Mouse (Mus musculus) WW6 (cell line): ENCODE data around the gene Arrdc1.

Experiments
- DNase-seq: peaks from one replicate; pipeline ENCODE4 v3.0.0-alpha.2; 2013; ENCODE audit warnings: low read depth, low spot score

The Arrdc1 gene

DNA sequence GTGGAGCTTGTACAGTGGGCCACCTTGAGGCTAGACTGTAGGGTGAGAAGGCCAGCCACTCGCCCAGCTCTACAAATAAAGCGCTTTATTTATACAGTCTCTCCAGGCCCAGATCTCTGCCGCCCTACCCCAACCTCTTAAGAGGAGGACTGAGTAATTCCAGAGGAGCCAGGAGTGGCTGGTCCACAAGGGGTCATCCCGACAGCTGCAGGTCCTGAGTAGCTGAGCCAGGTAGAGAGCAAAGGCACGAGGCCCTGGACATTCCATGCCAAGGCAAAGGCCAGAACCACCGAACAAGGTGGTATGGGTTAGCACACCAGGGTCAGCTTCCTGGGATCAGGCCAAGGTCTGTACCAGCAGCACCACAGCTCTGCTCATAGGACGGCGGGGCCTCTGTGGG is 9.8 kb downstream of the Arrdc1 start:
- no peak for DNase-seq

DNA sequence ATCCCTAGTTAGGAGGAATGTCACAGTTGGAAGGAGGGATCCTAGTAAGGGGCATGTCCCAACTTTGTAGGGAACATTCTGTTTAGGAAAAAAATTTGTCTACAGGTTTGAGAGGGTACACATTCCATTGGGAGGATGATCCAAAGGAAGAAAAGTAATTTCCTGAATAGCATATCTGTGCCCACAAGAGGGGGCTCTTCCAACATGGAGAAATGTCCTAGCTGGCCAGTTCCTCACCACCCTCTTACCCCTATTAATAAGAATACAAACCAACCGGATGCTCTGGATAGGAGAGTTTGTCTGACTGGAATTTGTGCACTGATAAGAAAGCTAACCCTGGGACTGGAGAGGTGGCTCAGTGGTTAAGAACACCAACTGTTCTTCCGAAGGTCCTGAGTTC is 11.5 kb downstream of the Arrdc1 start:
- DNase-seq = no peak

DNA sequence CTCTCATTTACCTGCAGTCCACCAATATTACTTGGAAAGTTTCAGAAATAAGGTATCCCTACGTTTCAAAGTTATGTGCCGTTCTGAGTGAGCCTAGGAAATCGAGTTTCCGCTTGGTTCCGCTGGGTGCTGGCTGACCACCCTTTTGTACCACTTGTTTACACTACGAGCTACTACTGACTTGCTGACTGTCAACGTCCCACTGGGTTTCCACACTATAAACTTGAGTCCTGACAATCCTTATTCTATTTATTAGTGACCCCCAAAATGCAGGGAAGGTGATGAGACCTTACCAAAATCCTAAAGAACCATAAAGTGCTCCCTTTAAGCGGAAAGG is 15.2 kb downstream of the Arrdc1 start:
- DNase-seq = no peak

DNA sequence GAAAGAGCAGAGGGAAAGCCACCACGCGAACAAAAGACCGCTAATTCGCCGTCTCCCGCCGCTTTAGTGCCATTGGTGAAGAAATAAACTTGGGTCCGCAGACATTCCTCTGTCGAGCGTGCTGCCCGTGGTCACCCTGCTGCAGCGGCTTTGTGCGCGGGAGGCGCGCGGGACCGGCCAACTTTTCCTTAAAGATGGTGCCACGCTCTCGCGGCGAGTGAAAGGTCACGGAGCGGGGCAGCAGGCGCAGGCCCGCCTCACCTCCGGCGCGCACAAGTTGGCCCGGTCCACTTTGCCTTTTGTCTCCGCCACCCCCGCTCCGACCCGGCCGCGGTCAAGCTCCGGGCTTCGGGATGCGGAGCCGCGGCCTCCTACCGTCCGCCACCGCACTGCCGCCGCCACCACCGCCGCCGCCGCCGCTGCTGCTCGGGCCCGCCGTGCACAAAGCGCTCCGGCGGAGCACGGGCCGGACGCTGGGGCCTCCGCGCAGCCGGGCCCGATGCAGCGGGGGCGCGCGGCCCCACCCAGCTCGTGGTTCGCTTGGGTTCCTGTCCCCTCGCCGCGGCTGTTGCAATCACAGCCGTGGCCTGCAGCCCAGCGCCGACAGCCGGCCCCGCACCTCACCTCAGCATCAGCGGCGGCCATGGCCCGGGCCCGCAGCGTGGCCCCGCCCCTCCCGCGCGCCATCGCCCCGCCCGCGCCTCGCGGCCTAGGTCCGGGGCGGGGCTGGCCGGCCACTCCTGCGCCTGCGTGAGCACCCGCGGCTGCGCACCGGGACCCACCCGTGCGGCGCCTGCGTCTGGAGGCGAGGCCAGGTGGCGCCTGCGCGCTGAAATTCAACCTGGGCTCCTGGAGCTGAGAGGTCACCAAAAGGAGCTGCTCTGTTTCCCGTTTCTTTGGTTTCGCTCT is 15.9 kb downstream of the Arrdc1 start, which contains the start of gene Ehmt1:
Gene Ehmt1 (minus strand): TSS at position 685 of the 909 bp plus-strand sequence.
- peak; percentile 73 for DNase-seq

DNA sequence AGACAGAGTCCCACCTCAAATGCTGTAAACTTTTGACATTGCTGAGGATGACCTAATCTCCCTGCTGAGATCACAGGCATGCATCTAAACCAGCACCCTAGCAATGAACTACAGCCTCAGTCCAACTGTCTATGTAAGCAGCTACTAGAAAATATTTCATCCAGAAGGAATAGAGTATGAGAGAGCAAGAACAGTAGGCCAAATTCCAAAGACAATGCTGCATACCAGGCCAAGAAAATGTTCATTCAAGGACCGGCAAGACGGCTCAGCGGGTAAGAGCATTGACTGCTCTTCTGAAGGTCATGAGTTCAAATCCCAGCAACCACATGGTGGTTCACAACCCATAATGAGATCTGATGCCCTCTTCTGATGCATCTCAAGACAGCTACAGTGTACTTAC is 20.3 kb downstream of the Arrdc1 start:
- DNase-seq = no peak

DNA sequence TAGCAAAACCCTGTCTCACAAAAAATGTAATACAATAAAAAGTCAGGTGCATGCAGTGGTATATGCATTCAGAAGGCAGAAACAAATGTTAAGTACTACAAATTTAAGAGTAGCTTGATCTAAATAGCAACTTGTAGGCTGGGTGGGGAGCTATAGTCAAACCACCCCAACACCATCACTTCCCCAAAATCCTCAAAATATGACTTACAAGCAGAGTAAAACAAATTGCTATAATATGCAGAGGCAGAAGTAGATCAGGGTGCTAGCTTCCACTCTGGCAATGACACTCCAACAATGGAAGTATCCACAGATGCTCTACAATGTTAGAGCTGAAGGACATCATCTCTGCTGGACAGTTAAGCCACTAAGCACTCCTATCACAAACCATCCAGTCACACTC is 22.5 kb downstream of the Arrdc1 start:
- DNase-seq = no peak

DNA sequence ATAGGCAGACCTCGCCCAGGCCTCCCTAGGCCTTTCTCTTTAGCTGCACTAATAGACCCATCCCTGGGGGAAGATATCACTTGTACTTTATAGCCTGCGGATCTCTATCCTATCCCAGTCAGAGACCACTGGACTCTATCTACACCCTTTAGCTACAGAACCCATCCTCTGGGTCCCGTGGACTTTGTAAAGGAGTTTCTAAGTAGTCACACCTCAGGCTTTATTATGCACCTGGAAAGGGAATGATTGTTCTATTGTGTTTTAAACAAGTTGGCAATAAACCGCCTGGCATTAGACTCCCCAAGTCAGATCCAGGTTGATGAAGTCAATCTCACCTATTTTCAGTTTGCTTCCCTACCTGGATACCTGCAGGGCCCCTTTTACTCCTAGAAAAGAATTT is 22.9 kb downstream of the Arrdc1 start:
- DNase-seq = no peak

DNA sequence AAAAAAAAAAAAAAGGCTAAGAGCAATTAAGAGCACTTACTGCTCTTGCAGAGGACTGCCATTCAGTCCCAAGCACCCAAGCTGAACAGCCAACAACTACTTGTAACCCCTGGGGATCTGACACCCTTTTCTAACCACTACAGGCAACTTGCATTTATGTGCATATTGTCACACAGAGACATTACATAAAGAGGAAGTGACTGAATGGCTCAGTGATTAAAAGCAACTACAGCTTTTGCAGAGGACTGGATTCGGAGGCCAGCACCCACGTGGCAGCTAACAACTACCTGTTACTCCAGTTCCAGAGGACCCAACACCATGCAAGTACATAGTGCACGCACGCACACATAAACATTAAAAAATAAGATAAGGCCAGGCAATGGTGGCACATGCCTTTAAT is 24.6 kb downstream of the Arrdc1 start:
- no peak for DNase-seq

DNA sequence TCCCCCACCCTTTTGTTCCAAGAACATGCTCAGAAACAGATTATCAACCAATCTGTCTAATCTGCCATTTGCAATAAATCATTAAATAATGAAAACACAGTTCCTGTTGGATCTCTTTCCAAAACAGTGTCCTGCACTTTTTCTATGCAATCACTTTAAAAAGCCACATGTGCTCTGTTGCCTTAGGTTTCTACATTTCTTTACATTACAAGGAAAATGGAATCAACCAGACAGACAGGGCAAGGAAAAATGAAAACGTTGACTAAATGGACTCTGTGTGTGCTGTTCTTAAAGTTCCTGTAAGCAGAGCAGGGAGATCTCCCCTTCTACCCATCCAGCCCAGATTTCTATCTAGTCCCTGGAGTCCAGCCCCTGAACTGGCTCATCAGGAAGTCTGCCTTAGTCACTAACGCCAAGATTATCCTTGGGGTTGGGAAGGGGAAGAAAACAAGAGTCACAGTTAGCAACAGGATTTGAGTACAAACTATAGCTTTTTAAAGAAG is 29.3 kb downstream of the Arrdc1 start:
- DNase-seq = no peak

DNA sequence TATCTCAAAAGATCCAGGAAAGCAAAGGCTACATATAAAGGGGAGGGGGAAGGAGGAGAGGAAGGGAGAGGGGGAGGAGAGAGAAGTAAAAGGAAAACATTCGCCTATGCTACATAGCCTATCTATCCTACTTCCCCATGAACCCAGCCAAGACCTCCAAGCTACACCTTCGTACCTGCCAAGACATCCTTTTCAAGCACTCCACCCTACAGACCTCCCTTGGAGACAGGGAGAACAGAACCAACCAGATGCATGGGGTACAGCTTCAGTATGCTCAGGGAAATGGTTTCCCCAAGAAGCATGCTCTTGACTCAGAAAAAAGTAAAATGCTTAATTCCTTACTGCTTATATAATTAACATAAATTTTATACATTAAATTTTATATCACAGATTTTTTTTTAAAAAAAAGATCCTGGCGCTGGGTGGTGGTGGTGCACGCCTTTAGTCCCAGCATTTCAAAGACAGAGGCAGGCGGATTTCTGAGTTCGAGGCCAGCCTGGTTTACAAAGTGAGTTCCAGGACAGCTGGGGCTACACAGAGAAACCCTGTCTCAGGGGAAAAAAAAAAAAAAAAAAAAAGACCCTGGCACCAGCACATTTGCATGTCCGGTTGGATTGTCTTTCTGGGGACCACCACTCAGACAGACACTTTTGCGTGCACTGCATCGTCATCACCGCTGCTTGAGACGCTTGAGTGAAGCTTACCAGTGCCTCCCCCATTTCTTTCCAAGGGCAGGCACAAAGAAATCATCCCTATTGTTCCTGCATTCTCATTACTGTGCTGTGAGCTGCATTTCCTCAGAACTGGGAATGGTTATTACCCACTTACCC is 30.0 kb downstream of the Arrdc1 start:
- DNase-seq = no peak

DNA sequence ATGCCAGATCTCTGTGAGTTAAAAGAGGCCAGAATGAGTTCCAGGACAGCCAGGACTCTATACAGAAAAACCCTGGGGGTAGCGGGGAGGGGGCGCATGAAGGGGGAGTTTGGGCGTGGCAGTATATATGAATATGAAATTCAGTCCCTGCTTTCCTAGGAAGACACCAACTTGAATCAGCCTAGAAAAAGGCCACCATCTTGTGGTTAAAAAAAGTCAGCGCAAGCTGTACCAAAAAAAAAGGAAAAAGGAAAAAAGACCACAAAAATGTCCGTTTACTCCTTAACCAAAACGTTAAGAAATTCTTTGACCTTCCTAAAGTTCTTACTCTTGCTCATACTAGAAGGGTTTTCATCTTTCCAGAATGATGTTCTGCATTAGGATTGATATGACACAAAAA is 32.1 kb downstream of the Arrdc1 start:
- no peak for DNase-seq

DNA sequence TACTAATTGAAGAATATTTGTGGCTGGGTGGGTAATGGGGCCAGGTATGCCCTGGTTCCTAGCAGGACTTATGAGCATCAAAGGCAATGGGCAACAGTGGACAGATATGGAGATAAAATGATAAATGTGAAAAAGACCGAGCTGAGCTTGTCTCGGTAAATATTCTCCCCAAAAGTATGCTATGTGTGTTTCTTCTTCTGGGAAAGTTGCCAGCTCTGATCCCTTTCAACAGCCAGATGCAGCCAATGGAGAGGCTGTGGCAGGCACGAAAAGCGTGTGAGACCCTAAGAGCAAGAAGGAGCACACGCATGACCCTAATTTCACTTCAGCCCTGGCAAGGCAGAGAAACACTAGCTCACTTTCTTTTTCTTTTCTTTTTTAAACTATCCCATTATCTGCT is 34.0 kb downstream of the Arrdc1 start:
- no peak for DNase-seq

DNA sequence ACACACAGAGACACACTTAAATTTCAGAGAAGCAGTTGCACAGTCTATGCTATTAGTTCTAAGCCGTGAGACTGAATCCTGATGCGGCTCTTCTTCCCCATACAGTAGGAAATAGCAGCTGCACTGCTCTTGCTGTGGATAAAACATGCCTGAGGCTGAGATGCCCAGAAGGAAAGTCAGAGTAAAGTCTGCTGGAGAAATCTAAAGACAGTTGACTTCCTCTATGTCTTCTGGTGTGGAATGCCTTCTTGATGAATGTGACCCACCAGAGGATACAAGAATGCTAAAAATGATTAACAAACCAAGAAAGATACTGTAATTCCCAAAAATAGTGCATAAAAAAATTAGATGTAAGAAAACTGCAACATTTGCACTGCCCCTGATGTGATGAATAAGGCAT is 35.8 kb downstream of the Arrdc1 start:
- no peak for DNase-seq

DNA sequence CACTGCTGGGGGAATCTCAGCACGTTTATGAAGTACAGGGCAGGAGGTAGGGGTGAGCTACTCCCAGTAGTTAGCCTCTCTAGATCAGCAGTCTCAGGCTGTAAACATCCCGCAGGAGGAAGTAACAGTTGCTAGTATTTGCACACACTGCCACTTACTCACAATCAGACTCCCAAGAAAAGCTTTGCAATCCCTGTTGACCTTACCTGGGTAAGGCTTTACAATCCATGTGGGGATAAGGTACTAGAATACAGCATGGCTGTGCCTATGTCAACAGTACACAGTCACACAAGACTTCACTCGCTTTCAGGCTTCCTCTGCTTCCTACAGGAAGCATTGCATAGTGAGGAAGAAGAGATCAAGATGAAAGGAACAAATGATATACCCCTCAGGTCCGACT is 38.3 kb downstream of the Arrdc1 start:
- DNase-seq = no peak

DNA sequence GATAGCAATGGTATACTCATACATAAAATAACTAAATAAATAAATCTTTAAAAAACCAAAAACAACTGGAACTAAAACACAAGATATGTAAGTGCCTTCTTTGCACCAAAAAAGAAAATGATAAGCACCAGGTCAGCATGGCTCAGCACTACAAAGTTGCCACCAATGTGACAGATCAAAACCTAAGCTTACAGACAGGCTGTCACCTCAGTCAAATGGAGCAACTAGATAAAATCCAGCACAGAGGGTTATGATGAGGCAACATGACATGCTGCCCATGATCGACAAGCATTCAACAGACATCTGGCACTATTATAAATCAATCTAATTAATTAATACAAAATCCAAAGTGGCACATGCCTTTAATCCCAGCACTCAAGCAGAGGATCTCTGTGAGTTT is 40.8 kb downstream of the Arrdc1 start:
- no peak for DNase-seq

DNA sequence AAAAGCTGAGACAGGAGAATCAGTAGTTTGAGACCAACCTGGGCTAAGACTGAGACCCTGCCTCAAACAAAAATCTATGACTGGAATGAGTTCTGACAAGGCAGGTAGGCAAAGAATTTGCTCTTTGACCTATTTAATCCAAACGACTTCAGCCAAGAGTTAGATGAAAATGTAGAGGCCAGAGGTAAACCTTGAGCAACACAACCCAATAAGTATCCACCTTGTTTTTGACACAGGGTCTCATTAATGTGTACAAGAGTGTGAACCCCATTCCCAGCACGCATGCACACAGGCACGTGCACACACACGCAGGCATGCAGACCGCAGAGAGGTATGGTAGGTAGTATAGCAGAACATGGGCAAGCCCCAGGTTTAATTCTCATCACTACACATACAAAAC is 42.7 kb downstream of the Arrdc1 start:
- DNase-seq = no peak

DNA sequence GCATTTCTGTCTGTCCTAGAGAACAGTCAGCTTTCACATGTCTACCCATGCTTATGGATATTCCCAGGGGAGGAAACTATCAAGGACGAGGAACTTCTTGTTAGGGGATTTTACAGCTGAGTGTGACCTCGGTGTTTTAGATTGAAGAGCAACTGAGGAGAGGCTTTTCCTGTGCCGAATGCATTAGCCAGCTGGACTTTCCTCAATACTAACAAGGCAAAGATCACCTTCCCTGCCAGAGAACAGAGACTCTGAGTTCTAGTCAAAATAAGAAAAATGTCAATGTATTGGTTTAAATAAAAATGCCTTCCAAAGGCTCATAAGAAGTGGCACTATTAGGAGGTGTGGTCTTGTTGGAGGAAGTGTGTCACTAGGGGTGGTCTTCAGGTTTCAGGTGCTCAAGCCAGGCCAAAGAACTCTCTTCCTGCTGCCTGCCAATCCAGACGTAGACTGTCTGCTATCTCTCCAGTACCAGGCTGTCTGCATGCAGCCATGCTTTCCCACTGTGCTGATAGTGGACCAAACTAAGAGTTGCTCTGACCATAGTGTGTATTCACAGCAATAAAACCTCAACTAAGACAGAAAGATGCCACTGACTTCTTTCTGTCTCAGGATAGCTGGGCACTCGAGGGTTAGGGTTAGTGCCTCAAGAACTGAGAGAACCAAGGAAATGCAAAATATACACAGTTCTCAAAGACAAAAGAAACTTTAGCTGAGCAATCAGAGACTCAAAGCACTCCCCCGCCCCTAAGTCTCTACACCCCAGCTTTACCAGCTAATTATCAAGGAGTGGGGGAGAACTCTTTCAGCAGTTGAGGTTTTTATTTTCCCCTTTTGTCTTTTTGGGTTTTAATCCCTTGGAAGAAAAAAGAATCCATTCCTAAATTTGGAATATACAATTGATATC is 44.3 kb downstream of the Arrdc1 start:
- no peak for DNase-seq

DNA sequence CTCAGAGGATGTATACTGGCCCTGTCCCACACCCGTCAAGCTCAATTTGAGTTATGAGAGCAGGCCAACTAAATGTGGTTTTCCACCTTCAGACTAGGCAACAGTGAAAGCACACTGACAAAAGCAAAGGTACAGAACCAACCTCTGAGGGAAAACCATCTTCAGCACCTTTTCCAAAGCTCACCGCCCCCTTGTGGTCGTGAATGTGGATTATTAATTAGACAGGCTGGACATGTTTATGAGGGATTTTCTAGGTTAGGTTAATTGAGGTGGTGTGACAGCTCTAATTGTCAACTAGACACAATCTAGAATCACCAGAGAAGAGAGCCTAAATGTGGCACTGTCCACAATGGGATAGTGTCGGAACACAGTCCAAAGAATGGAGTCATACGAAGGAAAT is 46.2 kb downstream of the Arrdc1 start:
- no peak for DNase-seq

DNA sequence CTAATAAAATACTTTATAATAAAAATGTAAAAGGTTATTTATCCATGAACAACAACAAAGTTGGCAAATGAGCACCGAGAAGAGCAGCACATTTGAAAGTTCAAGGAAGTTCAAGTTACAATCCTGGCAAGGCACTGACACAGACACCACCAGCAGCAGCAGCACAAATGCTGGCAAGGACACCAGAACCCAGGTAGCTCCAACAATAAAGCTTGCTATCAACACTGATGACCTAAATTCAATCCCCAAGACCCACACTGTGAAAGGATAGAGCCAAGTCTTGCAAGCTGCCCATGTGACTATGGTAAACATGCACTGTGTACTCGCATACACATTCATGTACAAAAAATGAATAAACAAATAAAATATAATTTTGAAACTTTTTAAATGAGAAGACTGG is 54.4 kb downstream of the Arrdc1 start:
- DNase-seq = no peak
